19 mouse cellular contexts compared by ENCODE assay signal in genomic region chr12:11803162-11803561, GRCm38 (mm10).
DNase-seq lines count a peak whose midpoint lies in the region; TF ChIP-seq lines count a peak whose summit lies in the region.
"Had no signal": no experiment of that assay in that cellular context is flagged by ENCODE, and none has a peak within 500 bp of the region (broad histone marks: within the 10 kb centered on the region; RNA-seq: fewer than 3 reads in every experiment).

No protein-coding gene starts in this region.

- no peak for TF ChIP-seq POLR2A in brain, embryonic 14.5 days (IDR thresholded peaks at IDR 0.05; ENCODE audit: borderline replicate concordance, extremely low read depth, insufficient read depth, insufficient read length, poor library complexity, severe bottlenecking)

- peak; percentile 7 for DNase-seq in left cerebral cortex, adult 11 months (ENCODE audit: low spot score)
- no peak for DNase-seq in left cerebral cortex, postnatal 10 days (ENCODE audit: extremely low spot score in 1 of 2, low spot score in 2 of 2)
- DNase-seq in brain, embryonic 14.5 days (ENCODE audit: low read depth): peak; percentile 19
- DNase-seq in layer of hippocampus, adult 8-10 months (ENCODE audit: low spot score in 2 of 2): peak; percentile 42 to 57
- peak; percentile 16 for DNase-seq in telencephalon, adult 2 months (ENCODE audit: low read depth, low spot score)
- DNase-seq in spleen, postnatal 4 days (ENCODE audit: low spot score in 2 of 2): no peak
- DNase-seq in cerebellum, postnatal 25 days: no peak
- DNase-seq: adrenal gland, postnatal 14 days; cerebellum, adult 18-20 months; cerebellum, postnatal 14 days; gastrocnemius, adult 2 months; heart, adult 2 months; heart, postnatal 4 days; kidney, postnatal 14 days; liver, embryonic 13.5 days; lung, adult 2 months; lung, postnatal 10 days; retina, postnatal 1 day; thymus, postnatal 4 days had no signal

- TF ChIP-seq CTCF in brain, embryonic 14.5 days (IDR thresholded peaks at IDR 0.05; ENCODE audit: borderline replicate concordance, extremely low read depth, insufficient read depth, insufficient read length): no peak

- intact Hi-C loops in left cerebral cortex, postnatal 10 days (cut with DNase I): no loop called here

Comparison
In these comparisons a context has a peak if more than half of its experiments do, and no peak if none do; other contexts are left out.
1. DNase-seq: peak in left cerebral cortex, adult 11 months (single experiment), brain, embryonic 14.5 days (single experiment), layer of hippocampus, adult 8-10 months (2 of 2) and telencephalon, adult 2 months (single experiment); none in left cerebral cortex, postnatal 10 days (0 of 2), spleen, postnatal 4 days (0 of 2) and cerebellum, postnatal 25 days (0 of 2).